Mouse (Mus musculus) A20 (cell line): ENCODE results near the gene Actn4.

ENCODE experiments used
- DNase-seq: peaks from one replicate; pipeline ENCODE4 v3.0.0-alpha.2; 2011; ENCODE audit warnings: low read depth, low spot score

Actn4 gene

DNA sequence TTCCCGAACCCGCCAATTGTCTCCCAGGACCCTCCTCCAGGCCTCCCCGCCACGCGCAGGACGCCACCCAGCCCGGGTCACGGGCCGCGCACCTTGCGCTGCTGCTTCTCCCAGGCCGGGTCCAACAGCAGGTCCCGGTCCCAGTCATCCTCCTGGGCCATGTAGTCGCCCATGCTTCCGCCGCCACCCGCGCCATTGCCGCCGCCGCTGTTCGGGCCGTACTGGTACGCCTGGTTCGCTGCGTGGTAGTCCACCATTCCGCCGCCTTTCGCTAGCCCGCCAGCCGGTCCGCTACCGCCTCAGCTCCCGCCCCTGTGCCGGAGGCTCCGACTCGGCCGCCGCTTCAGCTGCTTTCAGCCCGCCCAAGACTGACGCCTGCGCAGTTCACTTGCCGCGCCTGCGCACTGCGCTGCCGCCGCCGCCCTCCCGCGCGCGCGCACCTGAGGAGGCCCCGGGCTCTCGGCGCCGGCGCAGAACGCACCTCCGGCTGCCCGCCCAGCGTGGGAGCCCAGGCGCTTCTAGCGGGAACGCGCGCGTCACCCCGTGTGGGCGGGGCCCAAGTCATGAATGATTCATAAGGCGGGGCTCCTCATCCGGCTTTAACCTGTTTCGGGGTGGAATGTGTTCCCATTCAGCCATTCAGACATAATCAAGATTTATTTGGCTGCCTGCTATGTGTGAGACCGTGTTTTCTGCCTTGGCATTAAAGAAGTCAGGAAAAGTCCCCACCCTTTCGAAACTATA, at the start of gene Actn4:
TSS of gene Actn4 (minus strand) at position 414 of the 744 bp plus-strand sequence.
- peak; percentile 99 for DNase-seq

DNA sequence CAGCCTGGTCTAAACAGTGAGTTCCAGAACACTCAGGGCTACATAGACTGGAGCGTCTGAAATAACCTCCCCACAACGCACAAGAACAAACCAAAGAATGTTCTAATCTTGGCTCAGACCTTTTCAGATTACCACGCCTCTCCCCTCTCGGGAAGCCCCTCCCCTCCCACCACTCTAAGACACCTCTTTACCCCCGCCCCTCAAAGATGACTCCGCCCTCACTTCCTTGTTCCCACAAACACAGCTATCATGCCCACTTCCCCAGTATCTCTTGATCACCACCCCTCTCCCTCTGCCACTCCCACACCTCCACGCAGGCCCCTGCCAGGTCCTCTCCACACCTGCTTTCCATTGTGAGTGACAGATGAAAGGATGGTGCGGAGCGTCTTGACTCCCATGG, 46.6 kb upstream of the Actn4 start:
- DNase-seq = peak; percentile 86

DNA sequence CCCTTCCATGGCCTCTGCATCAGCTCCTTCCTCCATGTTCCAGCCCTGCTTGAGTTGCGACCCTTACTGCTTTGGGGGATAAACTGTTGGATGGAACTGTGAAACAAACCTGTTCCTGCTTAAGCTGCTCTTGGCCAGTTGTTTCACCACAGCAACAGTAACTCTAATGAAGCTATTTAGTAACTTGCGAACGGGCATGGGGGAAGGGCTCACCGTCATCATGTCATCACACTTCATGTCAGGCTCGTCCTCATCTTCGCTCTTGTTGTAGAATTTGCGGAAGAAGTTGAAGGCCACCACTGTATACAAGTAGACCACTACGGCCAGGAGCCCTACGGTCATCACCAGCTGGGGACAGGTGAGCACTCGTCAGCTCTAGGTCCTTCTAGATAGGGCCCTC, 46.0 kb upstream of the Actn4 start:
- DNase-seq = peak; percentile 52

DNA sequence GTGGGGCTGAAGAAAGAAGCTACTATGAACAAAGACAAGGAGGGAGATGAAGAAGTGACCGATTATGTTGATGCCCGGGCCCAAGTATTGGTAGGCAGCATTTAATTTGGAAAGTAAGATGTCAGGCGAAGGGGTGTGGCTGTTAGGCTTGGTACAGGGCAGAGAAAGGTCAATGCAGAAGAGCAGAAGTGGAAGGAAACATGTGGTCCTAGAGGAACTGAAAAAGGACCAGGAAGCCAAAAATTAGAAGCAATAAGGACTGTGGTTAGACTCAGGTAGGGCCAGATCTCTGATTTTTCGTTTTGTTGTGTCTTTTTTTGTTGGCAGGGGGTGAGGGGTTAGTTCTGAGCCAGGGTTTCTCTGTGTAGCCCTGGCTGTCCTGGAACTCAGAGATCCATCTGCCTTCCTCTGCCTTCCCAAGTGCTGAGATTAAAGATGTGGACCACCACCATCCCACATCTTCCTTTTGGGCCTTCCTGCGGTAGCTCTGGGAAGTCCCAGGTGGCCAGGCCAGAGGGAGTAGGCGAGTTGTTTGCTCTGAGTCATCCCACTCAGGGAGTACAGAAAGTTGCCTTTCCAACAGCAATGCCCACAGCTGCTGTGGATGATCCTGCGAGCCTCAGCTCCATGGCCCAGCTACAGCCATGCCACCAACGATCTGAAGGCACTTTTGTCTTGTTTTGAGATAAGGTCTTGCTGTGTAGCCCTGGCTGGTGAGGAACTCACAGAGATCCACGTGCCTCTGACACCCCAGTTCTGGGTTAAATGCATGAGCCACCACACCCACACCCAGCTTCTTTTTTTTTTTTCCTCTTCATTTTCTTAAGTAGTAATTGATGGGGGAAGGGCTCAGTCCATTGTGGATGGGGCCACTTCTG, 45.3 kb upstream of the Actn4 start:
- DNase-seq = peak; percentile 81

DNA sequence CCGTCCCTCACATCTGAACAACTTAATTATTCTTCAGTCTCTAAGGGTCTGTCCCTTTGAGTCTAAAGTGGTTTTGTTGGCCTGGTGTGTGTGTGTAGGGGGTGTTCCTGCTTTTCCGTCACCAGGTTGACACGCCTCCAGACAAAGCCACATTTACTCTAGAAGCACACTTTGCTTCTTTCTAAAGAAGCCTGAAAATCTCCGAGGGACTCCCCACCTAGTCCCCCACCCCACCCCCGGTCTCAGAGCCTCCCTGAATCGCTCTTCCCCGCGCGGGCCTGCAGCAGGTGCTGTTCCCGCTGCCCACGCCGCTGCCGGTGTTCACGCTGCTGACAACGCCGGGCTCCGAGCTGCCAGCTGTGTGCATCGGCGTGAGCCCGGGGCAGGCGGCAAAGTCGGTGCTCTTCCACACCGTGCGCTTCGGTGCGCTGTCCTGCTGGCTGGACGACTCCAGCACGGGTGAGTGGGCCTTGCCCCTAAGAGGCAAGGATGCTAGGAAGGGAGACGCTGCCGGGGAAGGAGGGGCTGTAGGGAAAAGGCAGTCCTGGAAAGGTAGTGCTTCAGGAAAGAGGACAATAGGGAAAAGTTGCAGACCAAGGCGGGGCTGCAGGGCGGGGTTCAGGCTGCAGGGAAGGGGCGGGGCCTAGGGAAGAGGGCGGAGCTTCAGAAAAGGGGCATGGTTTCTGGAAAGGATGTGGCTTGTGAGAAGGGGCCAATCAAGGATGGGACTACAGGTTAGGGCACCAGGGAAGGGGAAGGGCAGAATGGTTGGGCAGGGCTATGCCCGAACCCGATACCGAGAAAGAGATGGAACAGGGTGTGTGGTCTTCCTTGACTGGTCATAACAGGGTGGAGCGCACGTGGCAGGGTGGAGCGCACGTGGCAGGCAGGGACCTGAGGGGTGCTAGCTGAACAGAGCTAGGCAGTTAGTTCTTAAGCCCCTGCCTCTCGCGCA, 38.8 kb upstream of the Actn4 start:
- no peak for DNase-seq

DNA sequence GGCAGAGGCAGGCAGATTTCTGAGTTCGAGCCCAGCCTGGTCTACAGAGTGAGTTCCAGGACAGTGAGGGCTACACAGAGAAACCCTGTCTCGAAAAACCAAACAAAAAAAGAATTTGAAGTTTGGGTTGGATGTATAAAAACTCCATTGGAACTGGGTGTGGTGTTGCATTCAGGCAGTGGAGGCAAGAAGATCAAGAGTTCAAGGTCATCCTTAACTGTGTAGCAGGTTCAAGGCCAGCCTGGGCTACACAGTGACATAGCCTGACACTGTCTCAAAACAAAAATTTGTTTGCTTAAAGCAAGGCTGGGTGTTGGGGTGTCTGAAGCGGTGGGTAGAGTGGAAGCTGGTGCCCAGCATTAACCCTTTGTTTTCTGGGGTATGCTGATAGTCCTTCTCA, 31.3 kb upstream of the Actn4 start:
- DNase-seq = no peak

DNA sequence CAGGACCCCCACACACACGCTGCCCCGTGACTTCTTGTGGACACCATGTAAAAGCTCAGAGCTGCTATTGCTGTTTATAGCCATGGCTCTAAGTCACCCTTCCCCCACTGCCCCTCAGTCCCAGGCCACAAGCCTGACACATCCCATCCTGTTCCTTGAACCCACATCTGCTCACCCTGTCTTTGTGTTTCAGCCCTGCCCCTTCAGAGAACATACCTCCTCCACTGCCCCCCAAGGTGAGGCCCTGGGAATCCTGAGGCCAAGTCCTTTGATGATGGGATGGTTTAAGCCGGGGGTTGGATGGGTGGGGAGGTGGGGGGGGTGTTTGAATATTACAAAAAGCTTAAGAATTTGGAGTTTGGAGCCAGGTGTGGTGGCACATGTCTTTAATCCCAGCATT, 30.9 kb upstream of the Actn4 start:
- no peak for DNase-seq

DNA sequence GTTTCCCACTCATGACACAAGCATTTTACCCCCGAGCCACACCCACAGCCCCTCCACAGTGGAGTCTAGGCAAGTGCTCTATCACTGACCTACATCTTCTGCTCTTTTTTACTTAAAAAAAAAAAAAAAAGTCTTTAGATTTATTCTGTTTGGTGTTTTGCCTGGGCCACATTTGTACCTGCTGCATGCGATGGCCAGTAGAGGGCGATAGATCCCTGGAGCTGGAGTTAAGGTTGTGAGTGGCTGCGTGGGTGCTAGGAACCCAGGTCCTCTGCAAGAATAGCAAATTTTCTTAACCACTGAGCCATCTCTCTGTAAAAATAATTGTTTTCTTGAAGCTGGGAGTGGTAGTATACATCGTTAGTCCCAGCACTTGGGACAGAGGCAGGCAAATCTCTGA, 29.5 kb upstream of the Actn4 start:
- DNase-seq = peak; percentile 56

DNA sequence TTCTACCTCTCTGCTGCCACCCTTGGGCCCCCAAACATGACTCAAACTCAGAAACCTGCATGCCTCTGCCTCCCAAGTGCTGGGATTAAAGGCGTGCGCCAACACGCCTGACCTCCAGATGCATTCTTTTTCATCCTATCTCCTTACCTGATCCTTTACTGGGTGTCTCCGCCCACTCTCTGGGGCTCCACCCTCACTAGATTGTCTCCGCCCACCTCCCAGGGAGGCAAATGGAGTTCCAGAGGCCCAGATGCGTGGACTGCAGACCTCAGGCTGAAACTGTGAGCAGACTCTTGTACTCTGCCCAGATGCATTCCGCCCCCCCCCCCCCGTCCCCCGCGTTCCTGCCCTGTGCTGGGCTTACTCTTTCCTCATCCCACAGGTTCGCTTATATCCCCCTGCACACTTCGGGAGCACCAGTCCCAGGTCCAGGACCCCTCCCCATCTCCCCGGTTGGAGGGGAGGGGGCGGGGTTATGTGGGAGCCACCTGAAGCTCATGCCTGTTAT, 28.7 kb upstream of the Actn4 start:
- DNase-seq = no peak

DNA sequence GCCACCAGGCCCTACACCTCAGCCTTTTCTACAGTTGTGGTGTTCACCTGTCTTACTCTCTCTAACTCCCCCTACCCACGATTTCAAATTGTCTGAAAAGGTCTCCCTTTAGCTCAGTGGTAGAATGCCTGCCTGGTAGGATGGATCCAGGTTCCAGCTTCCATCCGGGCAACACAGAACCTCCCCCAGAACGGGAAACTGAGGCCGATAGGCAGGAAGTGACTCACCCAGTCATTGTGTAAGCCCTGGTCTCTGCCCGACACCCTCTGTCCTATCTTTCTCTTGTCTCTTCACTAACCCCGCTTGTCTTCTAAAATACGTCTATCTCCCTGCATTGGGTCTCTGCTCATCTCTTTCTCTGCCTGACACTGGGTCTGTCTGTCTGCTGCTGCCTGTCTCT, 23.1 kb upstream of the Actn4 start:
- no peak for DNase-seq

DNA sequence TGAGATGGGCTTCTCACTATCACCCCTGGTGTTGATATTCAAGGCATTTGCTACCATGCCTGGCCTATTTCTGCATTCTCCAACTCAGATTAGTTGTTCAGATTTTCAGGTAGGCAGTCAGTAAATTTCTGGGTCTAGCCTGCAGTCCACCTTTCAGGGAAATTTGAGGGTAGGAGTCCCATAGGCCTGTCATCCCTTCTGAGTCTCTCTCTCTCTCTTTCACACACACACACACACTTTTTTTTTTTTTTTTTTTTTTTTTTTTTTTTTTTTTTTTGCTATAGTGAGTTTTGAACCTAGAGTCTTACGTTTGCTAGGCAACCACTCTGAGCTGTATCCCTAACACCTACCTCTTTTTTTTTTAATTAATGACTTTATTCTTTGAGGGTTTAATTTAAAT, 22.3 kb upstream of the Actn4 start:
- DNase-seq = no peak

DNA sequence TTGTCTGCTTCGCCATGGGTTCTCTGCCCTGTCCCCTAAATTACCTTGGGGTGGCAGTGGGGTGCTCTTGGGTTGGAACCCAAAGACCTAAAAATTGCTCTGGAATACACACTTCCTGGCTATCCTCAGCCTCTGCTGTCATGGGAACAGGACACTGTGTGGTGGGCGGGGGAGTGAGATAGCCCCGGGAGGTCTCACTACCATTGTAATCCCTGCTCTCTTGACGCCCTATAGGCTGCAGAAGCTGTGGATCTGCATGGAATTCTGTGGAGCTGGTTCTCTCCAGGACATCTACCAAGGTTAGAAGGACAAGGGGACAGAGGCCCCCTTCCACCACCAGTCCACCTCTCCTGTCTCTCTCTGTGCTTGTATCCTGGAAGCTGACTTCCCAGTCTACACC, 21.7 kb upstream of the Actn4 start:
- DNase-seq = no peak

DNA sequence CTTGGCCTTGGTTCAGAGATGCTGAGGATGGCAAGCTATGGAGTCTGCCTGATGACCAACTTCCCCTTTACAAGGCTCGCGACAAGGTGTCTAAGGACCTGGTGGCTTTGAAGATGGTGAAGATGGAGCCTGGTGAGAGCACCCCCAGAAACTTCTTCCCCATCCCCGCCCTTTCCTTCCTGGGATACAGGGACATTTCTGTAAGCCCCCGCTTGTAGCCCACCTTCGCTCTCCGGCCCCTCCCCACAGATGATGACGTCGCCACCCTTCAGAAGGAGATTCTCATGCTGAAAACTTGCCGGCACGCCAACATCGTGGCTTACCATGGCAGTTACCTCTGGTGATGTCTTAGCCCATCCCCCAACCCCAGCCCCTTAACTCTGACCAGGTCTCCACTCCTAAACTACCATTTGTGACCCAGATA, 21.0 kb upstream of the Actn4 start:
- DNase-seq = peak; percentile 82

DNA sequence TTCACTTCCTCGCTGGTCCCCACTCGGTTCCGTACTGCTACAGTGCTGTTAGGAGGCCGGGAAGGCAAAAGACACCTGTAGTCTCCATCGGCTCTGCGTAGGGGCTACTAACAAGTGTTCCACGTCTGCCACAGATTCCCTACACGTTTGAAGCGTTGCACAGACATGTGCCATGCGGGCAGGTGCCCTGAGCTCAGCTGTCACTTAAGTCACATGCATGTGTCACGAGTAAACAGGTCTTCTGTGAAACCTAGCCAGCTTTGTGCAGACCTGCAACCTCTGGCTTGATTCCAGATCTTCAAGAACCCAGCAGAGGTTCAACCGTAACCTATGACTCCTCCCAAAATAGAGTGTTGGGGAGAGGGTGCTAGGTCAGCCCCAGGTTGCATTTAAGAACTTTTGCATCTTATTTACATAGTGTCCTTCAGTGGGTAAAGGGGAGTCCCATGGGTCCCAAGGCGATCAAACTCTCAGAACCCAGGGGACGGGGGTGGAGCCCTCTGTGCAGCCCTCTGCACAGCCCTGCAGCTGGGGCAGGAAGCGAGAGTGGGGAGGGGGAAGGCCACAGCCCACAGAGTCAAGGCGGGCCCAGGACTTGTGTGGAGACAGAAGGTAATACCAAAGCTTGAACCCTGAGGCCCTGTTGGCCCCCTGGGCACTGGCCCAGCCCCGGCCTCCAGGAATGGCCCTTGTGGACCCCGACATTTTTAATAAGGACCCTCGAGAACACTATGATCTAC, 20.3 kb upstream of the Actn4 start:
- peak; percentile 99 for DNase-seq

DNA sequence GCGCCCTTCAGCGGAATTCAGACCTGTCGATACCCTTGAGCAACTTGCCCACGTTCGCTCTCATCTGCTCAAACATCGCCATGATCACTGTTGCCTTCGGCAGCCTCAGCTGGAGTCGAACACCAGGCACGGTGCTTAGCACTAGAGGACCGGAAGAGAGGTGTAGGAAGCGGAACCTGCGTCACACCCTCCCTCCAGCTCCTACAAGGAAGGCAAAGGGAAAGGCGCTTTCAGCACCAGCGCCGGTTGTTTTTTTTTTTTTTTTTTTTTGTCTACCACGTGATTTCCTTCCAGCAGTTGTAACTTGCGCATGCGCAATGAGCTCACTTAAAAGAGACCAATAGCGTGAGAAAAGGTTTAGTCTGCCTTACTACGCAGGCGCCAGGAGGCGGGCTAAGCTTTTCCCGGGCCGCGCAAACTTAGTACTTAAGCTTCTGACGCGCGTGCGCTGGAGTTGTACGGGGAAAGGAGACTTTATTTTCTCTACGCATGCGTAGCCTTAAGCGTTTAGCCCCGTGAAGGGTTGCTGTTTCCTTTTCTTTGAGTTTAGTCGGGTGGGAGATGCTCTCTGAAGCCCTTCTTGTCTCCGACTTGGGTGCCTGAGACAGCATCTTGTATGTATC, 19.6 kb upstream of the Actn4 start, which contains the start of the genes Eif3k and Map4k1:
TSS of gene Eif3k (minus strand) at position 214 of the 623 bp plus-strand sequence.
TSS of gene Map4k1 (plus strand) at position 400 of the 623 bp plus-strand sequence.
- peak; percentile 100 for DNase-seq

DNA sequence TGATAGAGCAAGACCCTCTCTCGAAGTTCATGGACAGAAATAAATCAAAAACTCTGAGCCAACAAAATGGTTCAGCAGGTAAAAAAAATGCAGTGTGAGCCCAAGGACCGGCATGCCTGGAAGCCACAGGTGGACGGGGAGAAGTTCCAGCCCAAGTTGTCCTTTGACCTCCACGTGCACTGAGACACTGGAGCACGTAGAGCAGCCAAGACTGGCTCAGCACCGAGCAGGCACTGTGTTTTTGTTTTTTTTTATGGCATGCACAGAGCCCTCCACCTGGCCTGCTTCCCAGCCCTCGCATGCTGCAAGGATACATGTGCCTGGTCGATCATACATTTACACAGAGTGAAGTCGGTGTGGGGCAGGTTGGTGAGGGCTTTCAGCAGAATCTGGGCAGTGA, 15.4 kb upstream of the Actn4 start:
- no peak for DNase-seq

DNA sequence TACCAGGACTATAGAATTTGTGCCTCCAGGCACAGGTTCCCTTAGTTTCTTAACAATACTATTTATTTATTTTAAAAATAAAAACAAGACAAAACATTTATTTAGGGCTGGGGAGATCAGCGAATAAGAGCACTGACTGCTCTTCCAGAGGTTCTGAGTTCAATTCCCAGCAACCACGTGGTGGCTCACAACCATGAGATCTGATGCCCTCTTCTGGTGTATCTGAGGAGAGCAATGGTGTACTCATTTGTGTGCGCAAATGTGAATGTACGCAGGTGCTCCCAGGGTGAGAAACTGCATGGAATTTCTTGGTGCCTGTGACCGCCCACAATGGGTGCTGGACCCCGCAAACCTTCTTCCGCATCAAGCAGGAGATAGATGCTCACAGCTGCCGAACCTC, 10.9 kb upstream of the Actn4 start:
- no peak for DNase-seq

DNA sequence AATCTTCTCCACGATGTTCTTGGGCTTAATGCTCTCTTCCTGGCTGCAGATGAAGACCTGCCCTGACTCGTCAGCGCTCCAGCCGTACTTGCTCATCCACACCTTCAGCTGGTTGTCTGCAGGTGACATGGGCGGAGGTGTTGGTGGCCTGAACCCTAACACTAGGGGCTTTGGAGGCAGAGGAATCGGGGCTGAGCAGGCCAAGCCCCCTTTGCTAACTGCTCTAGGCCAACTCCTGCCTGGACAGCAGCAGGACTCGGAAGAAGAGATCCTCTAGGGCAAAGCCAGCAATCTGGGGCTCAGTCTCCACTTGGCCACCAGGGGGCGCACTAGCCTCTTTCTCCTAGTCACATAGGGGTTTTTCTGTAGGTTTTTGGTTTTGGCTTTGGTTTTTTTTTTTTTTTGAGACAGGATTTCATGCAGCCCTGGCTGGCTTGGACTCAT, 10.4 kb upstream of the Actn4 start:
- DNase-seq = peak; percentile 79

DNA sequence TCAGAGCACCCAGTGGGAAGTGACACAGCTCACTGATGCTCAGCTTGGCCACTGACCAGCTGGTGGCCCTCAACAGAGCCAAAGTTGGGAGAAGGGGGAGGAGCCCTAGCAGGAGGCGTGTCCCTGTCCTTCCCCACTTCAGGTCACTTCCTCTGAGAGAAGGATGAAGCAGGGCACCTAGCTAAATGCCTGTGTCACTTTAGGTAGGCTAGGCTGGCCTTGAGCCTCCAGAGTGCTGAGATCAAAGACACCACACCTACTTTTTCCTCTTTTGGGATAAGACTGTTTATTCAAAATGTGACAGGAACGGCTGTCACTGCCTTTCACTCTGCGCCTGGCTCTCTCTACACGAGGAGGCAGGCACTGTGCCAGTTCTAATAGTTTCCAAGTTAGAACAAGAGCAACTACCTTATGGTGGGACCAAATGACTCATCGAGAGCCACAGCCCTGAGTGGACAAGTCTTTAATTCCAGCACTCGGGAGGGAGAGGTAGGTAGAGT, 9.7 kb upstream of the Actn4 start:
- DNase-seq = no peak

DNA sequence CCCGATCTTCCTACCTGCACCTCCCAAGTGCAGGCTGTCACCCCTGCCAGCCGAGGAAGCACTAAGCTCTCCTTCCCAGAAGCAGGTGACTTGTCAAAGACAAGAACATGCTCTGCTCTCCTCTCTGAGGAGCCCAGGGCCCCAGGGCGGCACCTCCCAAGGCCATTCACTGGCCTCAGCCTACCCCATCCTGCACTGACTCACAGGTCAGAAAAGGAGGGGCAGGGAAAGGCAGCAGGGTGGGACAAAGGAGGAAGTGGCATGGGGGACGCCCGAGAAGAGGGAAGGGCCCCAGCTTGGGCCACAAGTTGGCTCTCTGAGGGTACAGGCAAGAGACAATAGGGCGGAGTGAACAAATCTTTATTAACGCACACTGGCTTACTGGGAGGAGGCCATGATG, 8.9 kb upstream of the Actn4 start:
- no peak for DNase-seq
